Mouse (Mus musculus): ENCODE measurements around the gene Gbe1. TPM values are rescaled to one million over a fixed set of nuclear protein-coding genes. Genes with fewer than 3 reads are reported as not detected.

The Gbe1 gene
- polyA plus RNA-seq, 1 experiment from 2014 or later = 15.4 TPM

DNA sequence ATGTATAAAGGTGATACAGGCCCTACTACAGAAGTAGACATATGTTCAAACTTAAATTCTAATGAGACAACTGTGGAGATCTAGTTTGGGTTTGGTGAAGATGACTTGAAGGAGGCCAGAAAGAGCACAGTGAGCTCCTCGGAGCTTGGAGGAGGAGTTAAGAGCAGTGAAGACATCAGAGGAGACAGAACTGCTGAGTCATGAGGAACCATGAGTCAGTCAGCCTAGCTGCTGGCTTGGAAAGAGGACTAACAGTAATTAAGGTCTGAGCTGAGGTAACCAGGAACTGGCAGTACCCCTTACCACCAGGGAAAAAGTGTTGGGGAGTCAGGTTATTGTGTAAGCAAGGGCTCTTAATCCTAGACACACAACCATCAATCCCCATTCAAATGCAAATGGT lies 192.7 kb downstream of the Gbe1 start:
- no peak for ATAC-seq (ENCODE audit: low FRiP score)
- Histone ChIP-seq H3K4me1 (replicated peaks; ENCODE audit: control insufficient read depth, insufficient read depth, low read length) (no peaks in the 10 kb centered on the region), H3K4me2 (replicated peaks; ENCODE audit: low read depth, low read length) (no peak overlapping the region), H3K27ac (ENCODE audit: low read depth, low read length) (no peak overlapping the region), H3K4me3 (ENCODE audit: low read depth, low read length) (no peak overlapping the region), H3K9ac (ENCODE audit: low read depth, low read length) (no peak overlapping the region), H3K27me3 (ENCODE audit: control insufficient read depth, insufficient read depth, low read length) (no peaks in the 10 kb centered on the region), H3K36me3 (ENCODE audit: control insufficient read depth, insufficient read depth, low read length) (no peaks in the 10 kb centered on the region), H3K9me3 (ENCODE audit: control insufficient read depth, low read length) (no peaks in the 10 kb centered on the region)
- DNase-seq (ENCODE audit: low spot score) = no peak
- 82% methylated on average over 1 of the region's 1 CpGs for WGBS

DNA sequence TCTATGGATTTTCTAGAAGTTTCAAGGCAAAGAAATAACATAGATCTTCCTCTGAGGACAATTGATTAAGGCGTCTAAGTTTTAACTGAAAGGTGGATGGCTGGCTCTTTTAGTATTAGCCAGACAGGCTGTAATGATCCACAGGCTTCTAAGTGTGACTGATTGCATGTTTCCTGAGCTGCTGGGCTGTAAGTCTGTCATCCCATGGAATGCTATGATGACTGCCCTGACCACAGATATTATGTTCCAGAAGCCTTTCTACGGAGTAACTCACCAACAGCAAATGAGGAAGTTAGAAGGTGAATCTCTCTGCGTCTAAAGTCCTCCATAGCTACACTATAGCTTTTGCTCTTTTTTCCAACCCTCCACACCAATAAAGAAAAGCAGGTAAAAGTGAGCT lies 197.2 kb downstream of the Gbe1 start:
- Histone ChIP-seq H3K4me2 (replicated peaks; ENCODE audit: low read depth, low read length) (no peak overlapping the region), H3K4me1 (replicated peaks; ENCODE audit: control insufficient read depth, insufficient read depth, low read length) (no peaks in the 10 kb centered on the region), H3K9me3 (ENCODE audit: control insufficient read depth, low read length) (no peaks in the 10 kb centered on the region), H3K27ac (ENCODE audit: low read depth, low read length) (no peak overlapping the region), H3K9ac (ENCODE audit: low read depth, low read length) (no peak overlapping the region), H3K27me3 (ENCODE audit: control insufficient read depth, insufficient read depth, low read length) (no peaks in the 10 kb centered on the region), H3K4me3 (ENCODE audit: low read depth, low read length) (no peak overlapping the region), H3K36me3 (ENCODE audit: control insufficient read depth, insufficient read depth, low read length) (no peaks in the 10 kb centered on the region)
- DNase-seq (ENCODE audit: low spot score) = no peak
- 92% methylated on average over 3 of the region's 3 CpGs for WGBS
- no peak for ATAC-seq (ENCODE audit: low FRiP score)

DNA sequence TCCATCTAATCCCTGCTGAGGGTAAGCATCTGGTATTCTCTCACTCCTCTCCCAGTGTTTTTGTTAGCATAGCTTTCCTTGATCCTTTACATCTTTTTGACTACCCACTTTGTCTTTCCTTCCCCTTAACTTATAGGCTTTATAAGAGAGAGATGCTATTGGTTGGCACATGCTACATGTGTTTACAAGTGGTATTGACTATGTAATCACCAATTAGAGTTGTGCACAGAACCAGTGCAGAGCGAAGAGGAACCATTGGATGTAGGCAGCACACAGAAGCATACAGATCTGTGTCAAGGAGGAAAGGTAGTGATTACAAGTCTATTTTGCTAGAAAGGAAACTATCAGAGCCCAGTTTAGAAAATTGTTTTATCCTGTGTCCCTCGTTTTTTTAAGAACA lies 209.1 kb downstream of the Gbe1 start:
- DNase-seq (ENCODE audit: low spot score) (no peak), ATAC-seq (ENCODE audit: low FRiP score) (no peak)
- Histone ChIP-seq H3K9ac (ENCODE audit: low read depth, low read length) (no peak overlapping the region), H3K27ac (ENCODE audit: low read depth, low read length) (no peak overlapping the region), H3K4me3 (ENCODE audit: low read depth, low read length) (no peak overlapping the region), H3K36me3 (ENCODE audit: control insufficient read depth, insufficient read depth, low read length) (no peaks in the 10 kb centered on the region), H3K9me3 (ENCODE audit: control insufficient read depth, low read length) (no peaks in the 10 kb centered on the region), H3K4me1 (replicated peaks; ENCODE audit: control insufficient read depth, insufficient read depth, low read length) (no peaks in the 10 kb centered on the region), H3K27me3 (ENCODE audit: control insufficient read depth, insufficient read depth, low read length) (no peaks in the 10 kb centered on the region), H3K4me2 (replicated peaks; ENCODE audit: low read depth, low read length) (no peak overlapping the region)
- 88% methylated on average over 2 of the region's 2 CpGs for WGBS

DNA sequence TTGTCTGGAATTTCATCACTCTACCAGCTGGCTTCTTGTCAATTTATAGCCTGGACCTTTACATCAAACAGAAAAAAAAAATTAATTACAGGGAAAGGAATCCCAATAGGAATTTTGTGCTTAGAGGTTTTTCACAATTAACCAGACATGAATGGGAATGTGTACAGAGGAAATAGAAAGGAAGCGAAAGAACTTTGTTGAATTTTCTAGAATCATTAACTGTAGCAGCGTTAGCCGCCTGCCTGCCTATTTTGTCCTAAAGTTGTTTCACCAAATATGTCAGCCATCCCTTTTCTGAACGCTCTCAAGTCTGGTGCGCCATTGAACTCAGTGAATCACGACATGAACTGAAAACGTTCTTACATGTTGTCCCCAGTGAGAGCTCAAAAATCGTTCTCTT lies 209.8 kb downstream of the Gbe1 start:
- Histone ChIP-seq H3K27me3 (ENCODE audit: control insufficient read depth, insufficient read depth, low read length) (no peaks in the 10 kb centered on the region), H3K4me2 (replicated peaks; ENCODE audit: low read depth, low read length) (no peak overlapping the region), H3K4me1 (replicated peaks; ENCODE audit: control insufficient read depth, insufficient read depth, low read length) (no peaks in the 10 kb centered on the region), H3K27ac (ENCODE audit: low read depth, low read length) (no peak overlapping the region), H3K36me3 (ENCODE audit: control insufficient read depth, insufficient read depth, low read length) (no peaks in the 10 kb centered on the region), H3K9ac (ENCODE audit: low read depth, low read length) (no peak overlapping the region), H3K9me3 (ENCODE audit: control insufficient read depth, low read length) (no peaks in the 10 kb centered on the region), H3K4me3 (ENCODE audit: low read depth, low read length) (no peak overlapping the region)
- DNase-seq (ENCODE audit: low spot score) = no peak
- WGBS = 88% methylated on average over 8 of the region's 8 CpGs
- no peak for ATAC-seq (ENCODE audit: low FRiP score)

DNA sequence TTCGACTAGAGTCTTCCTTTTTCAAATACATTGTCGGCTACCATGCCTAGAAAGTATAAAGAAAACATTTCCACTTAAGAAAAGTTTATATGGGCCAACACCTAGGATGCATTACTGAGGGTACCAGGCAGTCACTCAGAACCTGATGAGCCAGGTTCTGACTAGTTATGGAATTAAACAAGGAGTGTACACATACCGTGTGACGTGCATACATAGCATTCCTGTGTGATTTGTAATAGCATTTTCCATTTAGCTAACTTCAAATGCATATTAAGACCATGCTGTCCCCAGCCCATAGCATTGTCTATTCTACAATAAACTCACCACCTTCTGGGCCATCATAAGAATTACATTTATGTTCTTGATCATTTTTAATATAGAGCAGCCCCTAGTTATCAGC lies 210.5 kb downstream of the Gbe1 start:
- no peaks in the 10 kb centered on the region for H3K27me3 ChIP-seq (ENCODE audit: control insufficient read depth, insufficient read depth, low read length)
- DNase-seq (ENCODE audit: low spot score) (no peak), ATAC-seq (ENCODE audit: low FRiP score) (no peak)
- no peaks in the 10 kb centered on the region for H3K4me1 ChIP-seq (replicated peaks; ENCODE audit: control insufficient read depth, insufficient read depth, low read length)
- no peak overlapping the region for H3K27ac ChIP-seq (ENCODE audit: low read depth, low read length)
- no peak overlapping the region for H3K4me2 ChIP-seq (replicated peaks; ENCODE audit: low read depth, low read length)
- H3K4me3 ChIP-seq (ENCODE audit: low read depth, low read length) = no peak overlapping the region
- H3K36me3 ChIP-seq (ENCODE audit: control insufficient read depth, insufficient read depth, low read length) = no peaks in the 10 kb centered on the region
- no peak overlapping the region for H3K9ac ChIP-seq (ENCODE audit: low read depth, low read length)
- H3K9me3 ChIP-seq (ENCODE audit: control insufficient read depth, low read length) = no peaks in the 10 kb centered on the region
- 93% methylated on average over 4 of the region's 4 CpGs for WGBS

DNA sequence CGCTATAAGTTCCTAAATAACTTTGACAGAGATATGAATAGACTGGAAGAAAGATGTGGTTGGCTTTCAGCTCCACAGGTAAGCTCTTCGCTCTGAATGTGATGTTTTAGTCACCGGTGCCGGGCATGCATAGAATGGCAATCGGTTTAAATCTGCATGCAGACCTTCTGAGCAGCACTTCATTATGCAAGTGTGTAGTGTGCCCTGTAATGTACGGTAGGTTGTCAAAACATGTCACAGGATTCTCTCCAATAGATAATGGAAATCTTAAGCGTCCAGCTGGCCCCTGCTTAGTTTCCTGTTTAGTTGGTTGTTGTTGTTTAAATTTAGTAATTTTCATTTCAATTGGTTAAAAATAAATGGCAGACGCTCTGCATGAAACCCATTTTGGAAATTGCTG lies 213.5 kb downstream of the Gbe1 start:
- WGBS = 95% methylated on average over 8 of the region's 8 CpGs
- no peak overlapping the region for H3K4me2 ChIP-seq (replicated peaks; ENCODE audit: low read depth, low read length)
- H3K4me3 ChIP-seq (ENCODE audit: low read depth, low read length) = no peak overlapping the region
- no peaks in the 10 kb centered on the region for H3K27me3 ChIP-seq (ENCODE audit: control insufficient read depth, insufficient read depth, low read length)
- no peaks in the 10 kb centered on the region for H3K4me1 ChIP-seq (replicated peaks; ENCODE audit: control insufficient read depth, insufficient read depth, low read length)
- DNase-seq (ENCODE audit: low spot score) = no peak
- H3K27ac ChIP-seq (ENCODE audit: low read depth, low read length) = no peak overlapping the region
- ATAC-seq (ENCODE audit: low FRiP score) = no peak
- no peak overlapping the region for H3K9ac ChIP-seq (ENCODE audit: low read depth, low read length)
- no peaks in the 10 kb centered on the region for H3K9me3 ChIP-seq (ENCODE audit: control insufficient read depth, low read length)
- H3K36me3 ChIP-seq (ENCODE audit: control insufficient read depth, insufficient read depth, low read length) = no peaks in the 10 kb centered on the region

DNA sequence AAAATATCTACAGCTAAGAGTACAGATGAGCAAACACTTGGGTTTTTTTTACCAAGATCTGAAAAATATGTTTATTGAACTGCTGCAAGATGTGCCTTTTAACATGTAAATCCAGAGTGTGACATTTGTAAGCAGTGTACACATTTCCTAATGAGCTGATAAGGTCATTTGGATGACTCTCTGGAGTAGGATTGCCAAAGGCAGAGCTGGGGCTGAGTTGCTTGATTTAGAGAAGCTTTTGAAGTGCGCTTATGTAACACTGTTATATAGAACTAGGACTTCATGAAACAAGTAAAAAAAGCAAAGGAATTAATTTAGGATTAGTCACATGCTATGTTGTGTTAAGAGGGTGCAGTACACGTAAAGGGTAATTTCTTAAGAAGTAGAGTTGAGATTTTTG lies 221.5 kb downstream of the Gbe1 start:
- Histone ChIP-seq H3K9me3 (ENCODE audit: control insufficient read depth, low read length) (no peaks in the 10 kb centered on the region), H3K9ac (ENCODE audit: low read depth, low read length) (no peak overlapping the region), H3K27ac (ENCODE audit: low read depth, low read length) (no peak overlapping the region), H3K4me2 (replicated peaks; ENCODE audit: low read depth, low read length) (no peak overlapping the region), H3K4me1 (replicated peaks; ENCODE audit: control insufficient read depth, insufficient read depth, low read length) (no peaks in the 10 kb centered on the region), H3K27me3 (ENCODE audit: control insufficient read depth, insufficient read depth, low read length) (no peaks in the 10 kb centered on the region), H3K36me3 (ENCODE audit: control insufficient read depth, insufficient read depth, low read length) (no peaks in the 10 kb centered on the region), H3K4me3 (ENCODE audit: low read depth, low read length) (no peak overlapping the region)
- 96% methylated on average over 2 of the region's 2 CpGs for WGBS
- no peak for DNase-seq (ENCODE audit: low spot score)
- ATAC-seq (ENCODE audit: low FRiP score) = no peak

DNA sequence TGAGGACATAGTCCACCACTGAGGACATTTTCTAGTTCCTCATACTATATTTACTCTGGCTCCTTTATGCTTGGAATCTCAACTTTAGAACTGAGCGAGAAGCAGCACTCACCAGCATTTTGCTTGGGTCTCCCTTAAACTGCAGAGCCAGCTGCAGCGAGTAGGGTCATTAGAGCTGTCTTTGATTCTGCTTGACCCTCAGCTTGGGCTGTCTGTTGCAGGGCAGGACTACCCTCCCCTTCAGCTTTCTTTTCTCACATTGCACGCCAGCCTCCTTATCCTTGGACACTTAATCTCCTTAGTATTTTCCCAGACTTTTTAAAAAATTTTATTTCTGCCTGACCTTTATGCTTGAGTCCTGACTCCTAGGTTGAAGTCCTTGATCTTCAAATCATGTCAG lies 237.1 kb downstream of the Gbe1 start:
- Histone ChIP-seq H3K9me3 (ENCODE audit: control insufficient read depth, low read length) (no peaks in the 10 kb centered on the region), H3K27ac (ENCODE audit: low read depth, low read length) (no peak overlapping the region), H3K27me3 (ENCODE audit: control insufficient read depth, insufficient read depth, low read length) (no peaks in the 10 kb centered on the region), H3K4me1 (replicated peaks; ENCODE audit: control insufficient read depth, insufficient read depth, low read length) (no peaks in the 10 kb centered on the region), H3K4me2 (replicated peaks; ENCODE audit: low read depth, low read length) (no peak overlapping the region), H3K36me3 (ENCODE audit: control insufficient read depth, insufficient read depth, low read length) (no peaks in the 10 kb centered on the region), H3K9ac (ENCODE audit: low read depth, low read length) (no peak overlapping the region), H3K4me3 (ENCODE audit: low read depth, low read length) (no peak overlapping the region)
- DNase-seq (ENCODE audit: low spot score) (no peak), ATAC-seq (ENCODE audit: low FRiP score) (no peak)
- 58% methylated on average over 3 of the region's 3 CpGs for WGBS

DNA sequence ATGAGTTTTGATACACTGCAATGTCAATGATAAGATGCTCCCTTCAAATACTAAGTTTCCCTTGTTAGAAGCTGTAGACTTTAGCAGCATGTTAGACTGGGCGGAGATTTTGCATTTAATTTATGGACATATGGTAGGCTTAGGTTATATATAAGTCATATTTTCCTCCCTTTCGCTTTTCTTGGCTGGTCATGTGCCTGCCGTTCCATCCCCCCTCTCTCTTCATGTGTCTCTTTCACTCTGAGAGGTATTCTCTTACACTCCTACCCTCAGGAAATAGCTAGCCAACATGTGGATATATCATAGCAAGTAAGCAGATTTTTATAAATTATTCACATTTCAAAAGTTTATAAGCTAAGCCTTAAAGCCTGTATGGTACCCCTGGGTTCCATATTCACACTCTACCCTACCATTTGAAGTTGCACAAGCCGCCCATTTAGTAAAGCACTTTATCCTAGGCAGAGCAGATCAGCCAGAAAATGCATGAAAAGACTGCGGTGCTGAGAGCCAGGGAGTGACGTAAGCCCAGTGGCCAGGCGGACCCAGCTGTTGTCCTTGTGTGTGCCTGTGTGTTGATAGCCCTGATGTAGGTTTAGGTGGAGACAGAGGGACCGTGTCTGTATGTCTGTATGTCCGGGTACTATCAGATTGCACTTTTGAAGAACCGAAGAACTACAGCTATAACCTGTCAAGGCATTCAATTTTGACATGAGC lies 248.0 kb downstream of the Gbe1 start:
- H3K27ac ChIP-seq (ENCODE audit: low read depth, low read length) = no peak overlapping the region
- no peaks in the 10 kb centered on the region for H3K9me3 ChIP-seq (ENCODE audit: control insufficient read depth, low read length)
- H3K4me2 ChIP-seq (replicated peaks; ENCODE audit: low read depth, low read length) = no peak overlapping the region
- no peak overlapping the region for H3K4me3 ChIP-seq (ENCODE audit: low read depth, low read length)
- no peaks in the 10 kb centered on the region for H3K36me3 ChIP-seq (ENCODE audit: control insufficient read depth, insufficient read depth, low read length)
- H3K4me1 ChIP-seq (replicated peaks; ENCODE audit: control insufficient read depth, insufficient read depth, low read length) = no peaks in the 10 kb centered on the region
- no peaks in the 10 kb centered on the region for H3K27me3 ChIP-seq (ENCODE audit: control insufficient read depth, insufficient read depth, low read length)
- H3K9ac ChIP-seq (ENCODE audit: low read depth, low read length) = no peak overlapping the region
- ATAC-seq (ENCODE audit: low FRiP score) (no peak), DNase-seq (ENCODE audit: low spot score) (no peak)
- 88% methylated on average over 10 of the region's 10 CpGs for WGBS

Data from hindbrain, embryonic 11.5 days (tissue).